Mouse (Mus musculus): ENCODE measurements around the gene Eif2ak1.

Gene Eif2ak1

GRCm38 (mm10) chr5:143903813-143904212, 86.2 kb downstream of the Eif2ak1 start:
- DNase-seq: no peak

- no peak for DNase-seq
Measured at GRCm38 (mm10) chr5:143906429-143906828, 88.8 kb downstream of the Eif2ak1 start.

- no peak for DNase-seq
Measured at GRCm38 (mm10) chr5:143908926-143909325, 91.3 kb downstream of the Eif2ak1 start.

- DNase-seq: peak; percentile 96
Measured at GRCm38 (mm10) chr5:143909417-143910400, 92.1 kb downstream of the Eif2ak1 start, which contains the start of the genes Aimp2 and Pms2. Gene Aimp2, minus strand, starts transcription at chr5:143909847. Gene Pms2, plus strand, starts transcription at chr5:143909964.

GRCm38 (mm10) chr5:143916221-143916620, 98.6 kb downstream of the Eif2ak1 start:
- no peak for DNase-seq

GRCm38 (mm10) chr5:143917418-143917817, 99.8 kb downstream of the Eif2ak1 start:
- peak; percentile 73 for DNase-seq

GRCm38 (mm10) chr5:143918120-143918519, 100.5 kb downstream of the Eif2ak1 start:
- DNase-seq: no peak

- no peak for DNase-seq
Measured at GRCm38 (mm10) chr5:143924781-143925452, 107.3 kb downstream of the Eif2ak1 start.

GRCm38 (mm10) chr5:143927875-143928274, 110.3 kb downstream of the Eif2ak1 start, which contains the start of gene Gm42421:
Gene Gm42421, plus strand, starts transcription at chr5:143928175.
- no peak for DNase-seq

- DNase-seq: no peak
Measured at GRCm38 (mm10) chr5:143929291-143929690, 111.7 kb downstream of the Eif2ak1 start.

GRCm38 (mm10) chr5:143930656-143931055, 113.1 kb downstream of the Eif2ak1 start:
- no peak for DNase-seq

- DNase-seq: no peak
Measured at GRCm38 (mm10) chr5:143931863-143932580, 114.4 kb downstream of the Eif2ak1 start.

- DNase-seq: no peak
Measured at GRCm38 (mm10) chr5:143932831-143933230, 115.2 kb downstream of the Eif2ak1 start, which contains the start of gene Rsph10b. Gene Rsph10b, plus strand, starts transcription at chr5:143933035.

GRCm38 (mm10) chr5:143933414-143933813, 115.8 kb downstream of the Eif2ak1 start:
- DNase-seq: no peak

GRCm38 (mm10) chr5:143933875-143934274, 116.3 kb downstream of the Eif2ak1 start:
- no peak for DNase-seq

- DNase-seq: no peak
Measured at GRCm38 (mm10) chr5:143936156-143936555, 118.6 kb downstream of the Eif2ak1 start.

GRCm38 (mm10) chr5:143941588-143941987, 124.0 kb downstream of the Eif2ak1 start:
- no peak for DNase-seq

- no peak for DNase-seq
Measured at GRCm38 (mm10) chr5:143943231-143944125, 125.9 kb downstream of the Eif2ak1 start.

- no peak for DNase-seq
Measured at GRCm38 (mm10) chr5:143948361-143948760, 130.8 kb downstream of the Eif2ak1 start.

- no peak for DNase-seq
Measured at GRCm38 (mm10) chr5:143950016-143950415, 132.4 kb downstream of the Eif2ak1 start.

All from kidney, adult 18-20 months (tissue).